In genomic region chr2:163401221-163401620, GRCm38 (mm10) we compare ENCODE assay signal across 7 mouse cellular contexts. TPM values are rescaled to one million over a fixed set of nuclear protein-coding genes. Genes with fewer than 3 reads are reported as not detected.
A peak's percentile ranks its signal among the peaks of the same experiment; 100 is the strongest.
DNase-seq lines count a peak whose midpoint lies in the region; TF ChIP-seq lines count a peak whose summit lies in the region.

No protein-coding gene starts in this region.

- TF ChIP-seq CTCF in layer of hippocampus, adult 2 months (conservative IDR thresholded peaks at IDR 0.05) = peak; percentile 99

- no peak overlapping the region for H3K4me3 ChIP-seq in layer of hippocampus, adult 2 months

- intact Hi-C loops in gastrocnemius, postnatal 14 days (cut with DNase I; ENCODE audit: low total_unique reads) = loop anchor here (5.0 to 10.0 kb wide), 2 partner anchors 126 to 299 kb away; no protein-coding TSS in a partner anchor

- no peak overlapping the region for H3K27ac ChIP-seq in layer of hippocampus, adult 2 months

- DNase-seq in CD8-positive naive resting alpha-beta T cell, adult 2 months (ENCODE audit: low read depth in 2 of 2, low spot score in 2 of 2) = peak; percentile 74 to 85
- DNase-seq in R1 (ENCODE audit: low read depth, low spot score) = peak; percentile 86
- peak; percentile 86 to 88 for DNase-seq in cerebellum, postnatal 10 days
- DNase-seq in gastrocnemius, postnatal 14 days = peak; percentile 54
- peak; percentile 74 to 87 for DNase-seq in layer of hippocampus, adult 2 months (ENCODE audit: low spot score in 2 of 2)
- peak; percentile 88 for DNase-seq in lung, postnatal 10 days
- peak; percentile 75 to 84 for DNase-seq in right cerebral cortex, postnatal 10 days (ENCODE audit: low spot score in 2 of 2)

RNA-seq across cellular contexts. Expression of gene Jph2, which starts 3.4 kb away (rescaled TPM):
- 100 to 1,000 TPM; 352 to 422 TPM for total RNA-seq in gastrocnemius, postnatal 14 days (2021)
- under 1 TPM; 0.41 to 0.54 TPM for total RNA-seq in layer of hippocampus, adult 2 months (2021)

RNA-seq across cellular contexts. Expression of gene Oser1, which starts 23.3 kb away (rescaled TPM):
- 10 to 100 TPM; 25.9 to 29.5 TPM for total RNA-seq in gastrocnemius, postnatal 14 days (2021)
- 10 to 100 TPM; 17.1 to 17.2 TPM for total RNA-seq in layer of hippocampus, adult 2 months (2021)

RNA-seq across cellular contexts. Expression of gene Gdap1l1, which starts 37.1 kb away (rescaled TPM):
- total RNA-seq in gastrocnemius, postnatal 14 days (2021) = under 1 TPM in 1 of 2 experiments, not detected in 1; 0.23 TPM
- total RNA-seq in layer of hippocampus, adult 2 months (2021) = 10 to 100 TPM; 61.5 to 70.7 TPM

Comparison
In these comparisons a context has a peak if more than half of its experiments do, and no peak if none do; other contexts are left out.
1. RNA of gene Jph2, which starts 3.4 kb away (total RNA-seq): 352 to 422 TPM in gastrocnemius, postnatal 14 days; 0.41 to 0.54 TPM in layer of hippocampus, adult 2 months; every median in the first group is over 100 times any median in the second.
2. RNA of gene Gdap1l1, which starts 37.1 kb away (total RNA-seq): 61.5 to 70.7 TPM in layer of hippocampus, adult 2 months; 0.23 TPM in gastrocnemius, postnatal 14 days; every median in the first group is over 10 times any median in the second.
3. Peak in every context shown above with its lines, with median percentiles within 50 percentile points of each other: DNase-seq.